Mouse (Mus musculus) monocyte, adult 5-6 weeks (primary cell): ENCODE results near the gene Sall2. TPM values are rescaled to one million over a fixed set of nuclear protein-coding genes. Genes with fewer than 3 reads are reported as not detected.
A peak's percentile ranks its signal among the peaks of the same experiment; 100 is the strongest.
"Not testable (repeated sequence)": the region's sequence is repeated elsewhere in the genome, so short reads cannot be mapped to it uniquely, and the experiment has no call there.

Experiments
- ATAC-seq: fragments of 153-309, 156-312 bp; replicated peaks from 2 replicates; pipeline ENCODE4 v1.8.0; 2017; ENCODE audit warnings: mild to moderate bottlenecking; ENCODE audit not compliant: low TSS enrichment, insufficient number of reproducible peaks, severe bottlenecking, poor library complexity, low FRiP score
- total RNA-seq: library from RNA; stranded (forward); fragments of 200-1000, 200-491, 200-594 nt; gene quantifications from 3 replicates; pipeline ENCODE4 v1.2.3, GENCODE M21; 2017

Sall2 gene
- total RNA-seq, 1 experiment from 2014 or later = 0.48 TPM

DNA sequence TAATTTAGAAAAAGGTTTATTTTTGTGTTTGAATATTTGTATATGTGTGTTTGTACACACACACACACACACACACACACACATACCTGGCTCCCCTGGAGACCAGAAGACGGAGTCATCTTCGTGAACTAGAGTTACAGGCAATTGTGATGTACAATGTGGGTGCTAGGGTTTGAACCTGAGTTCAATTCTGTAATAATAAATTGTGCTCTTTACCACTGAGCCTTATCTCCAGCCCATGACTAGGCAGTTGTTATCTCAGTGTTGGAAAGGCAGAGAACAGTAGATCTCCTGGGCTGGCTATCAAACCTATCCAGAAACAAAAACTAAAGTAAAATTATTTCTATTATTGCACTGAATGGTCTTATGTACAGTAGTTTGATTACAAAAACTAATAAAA lies 22.5 kb downstream of the Sall2 start:
- ATAC-seq = no peak

DNA sequence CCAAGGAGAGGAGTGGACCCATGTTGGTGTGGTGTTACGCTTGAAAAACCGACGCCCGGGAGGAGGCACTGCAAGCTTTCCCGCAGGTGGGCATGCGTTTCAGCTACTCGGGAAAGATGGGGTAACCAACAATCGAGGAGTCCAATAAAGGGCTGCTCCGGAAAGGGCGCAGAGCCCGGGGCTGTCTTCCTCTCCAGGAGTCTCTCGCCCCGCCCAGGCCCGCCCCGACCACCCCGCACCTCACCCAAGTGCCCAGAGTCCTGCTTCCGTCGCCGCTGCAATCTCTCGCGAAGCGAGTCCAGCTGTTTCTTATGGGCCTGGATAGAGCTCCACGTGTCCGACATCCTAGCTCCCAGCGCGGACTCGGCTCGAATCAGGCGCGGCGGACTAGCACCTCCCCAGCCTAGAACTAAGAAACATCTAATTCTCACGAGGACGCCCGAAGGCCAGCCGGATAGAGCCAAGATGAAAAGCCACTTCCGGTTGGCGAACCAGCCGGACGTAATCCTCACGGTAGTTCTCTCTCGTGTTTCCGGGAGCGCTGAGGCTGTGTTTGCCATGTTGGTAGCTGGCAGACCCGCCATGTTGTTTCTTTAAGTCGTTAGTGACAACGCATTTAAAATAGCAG lies 23.8 kb downstream of the Sall2 start, which contains the start of gene Mettl3:
TSS of gene Mettl3 (minus strand) at position 485 of the 628 bp plus-strand sequence.
- peak; percentile 98 for ATAC-seq

DNA sequence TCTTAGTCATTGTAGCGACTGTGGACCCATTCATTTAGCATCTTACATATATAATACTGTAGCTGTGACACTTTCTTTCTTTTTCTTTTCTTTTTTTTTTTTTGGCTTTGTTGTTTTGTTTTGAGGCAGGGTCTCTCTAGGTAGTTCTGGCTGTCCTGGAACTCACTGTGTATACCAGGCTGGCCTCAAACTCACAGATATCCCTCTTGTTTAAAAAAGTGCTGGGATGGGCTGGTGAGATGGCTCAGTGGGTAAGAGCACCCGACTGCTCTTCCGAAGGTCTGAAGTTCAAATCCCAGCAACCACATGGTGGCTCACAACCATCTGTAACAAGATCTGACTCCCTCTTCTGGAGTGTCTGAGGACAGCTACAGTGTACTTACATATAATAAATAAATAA lies 25.0 kb downstream of the Sall2 start:
- ATAC-seq = not testable (repeated sequence)

DNA sequence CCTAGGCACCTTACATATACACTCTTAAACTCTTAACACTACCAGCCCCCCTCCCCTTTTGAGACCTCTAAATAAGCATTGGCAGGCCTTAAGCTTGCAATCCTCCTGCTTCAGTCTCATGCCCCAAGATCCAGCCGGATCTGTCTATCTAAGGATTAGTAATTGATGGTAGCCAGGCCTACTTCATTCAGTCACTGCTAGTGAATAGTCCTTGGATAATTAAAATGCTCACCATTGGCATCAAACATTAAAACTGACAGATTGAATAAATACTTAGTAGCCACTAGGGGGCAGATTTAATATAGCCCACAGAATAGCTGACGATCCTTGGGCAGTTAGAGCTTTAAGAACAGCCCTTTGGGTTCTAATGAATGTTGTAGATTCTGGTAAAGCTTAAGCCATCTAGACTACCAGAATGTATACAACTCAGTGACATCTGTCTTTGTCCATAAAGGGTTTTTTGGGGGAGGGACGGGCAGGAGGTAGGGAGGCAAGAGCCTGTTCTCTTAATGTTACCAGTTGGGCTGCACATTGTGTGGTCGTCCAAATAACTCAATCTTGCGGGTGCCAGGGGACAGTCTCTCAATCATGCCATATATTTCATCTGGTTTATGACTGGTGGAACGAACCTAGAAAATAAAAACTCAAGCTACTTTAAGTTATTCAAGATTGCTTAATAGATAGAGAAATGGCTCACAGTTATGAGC lies 32.9 kb downstream of the Sall2 start:
- 0 out of 2 replicates have a peak, but pooled peaks have one; percentile 58 for ATAC-seq

DNA sequence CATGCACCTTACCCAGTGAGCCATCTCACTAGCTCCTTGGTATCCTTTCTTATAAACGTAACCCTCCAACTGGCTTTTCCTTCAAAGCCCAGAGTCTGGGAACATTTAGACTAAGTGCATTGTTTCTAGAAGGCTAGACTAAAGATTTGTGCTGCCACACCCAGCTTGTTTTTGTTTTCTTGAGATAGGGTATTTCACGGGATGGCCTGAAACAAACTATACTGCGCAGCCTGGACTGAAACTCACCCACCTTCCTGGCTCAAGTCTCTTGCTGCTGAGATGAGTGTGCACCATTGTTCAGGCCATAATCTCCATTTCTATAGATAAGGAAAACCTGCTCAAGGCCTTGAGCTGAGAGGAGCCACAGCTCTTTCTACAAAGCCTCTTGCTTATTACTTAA lies 44.4 kb downstream of the Sall2 start:
- no peak for ATAC-seq

DNA sequence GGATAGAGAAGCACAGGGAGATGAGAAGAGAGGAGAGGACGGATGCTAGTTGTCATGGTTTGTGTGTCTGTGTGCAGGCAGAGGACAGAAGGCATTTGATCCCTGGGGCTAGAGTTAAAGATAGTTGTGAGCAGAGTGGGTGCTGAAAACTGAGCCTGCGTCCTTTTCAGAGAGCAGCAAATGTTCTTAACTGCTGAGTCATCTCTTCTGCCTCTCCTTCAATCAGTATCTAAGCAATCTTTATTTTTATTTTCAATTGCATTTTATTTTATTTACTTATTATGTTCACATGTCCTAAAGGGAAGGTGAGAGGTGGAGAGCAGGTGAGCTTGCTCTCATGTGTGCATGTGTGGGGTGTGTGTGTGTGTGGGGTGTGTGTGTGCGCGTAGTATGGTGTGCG lies 44.9 kb downstream of the Sall2 start:
- no peak for ATAC-seq

DNA sequence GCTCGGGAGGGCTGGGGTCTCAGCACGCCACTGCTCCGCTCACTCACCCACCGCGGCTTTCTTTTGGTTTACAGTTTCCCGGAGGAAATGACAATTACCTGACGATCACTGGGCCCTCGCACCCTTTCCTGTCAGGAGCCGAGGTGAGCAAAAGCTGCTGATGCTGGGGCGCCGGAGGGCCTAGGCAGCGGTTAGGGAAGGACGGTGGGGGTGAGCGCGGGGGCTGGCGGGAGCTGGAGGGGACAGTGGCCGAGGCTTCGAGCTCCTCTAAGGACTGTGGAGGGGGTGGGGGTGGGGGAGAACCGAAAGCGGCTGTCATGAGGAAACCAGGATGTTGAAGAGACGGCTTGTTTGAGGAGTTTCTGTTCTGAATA lies 48.8 kb downstream of the Sall2 start:
- ATAC-seq = no peak

DNA sequence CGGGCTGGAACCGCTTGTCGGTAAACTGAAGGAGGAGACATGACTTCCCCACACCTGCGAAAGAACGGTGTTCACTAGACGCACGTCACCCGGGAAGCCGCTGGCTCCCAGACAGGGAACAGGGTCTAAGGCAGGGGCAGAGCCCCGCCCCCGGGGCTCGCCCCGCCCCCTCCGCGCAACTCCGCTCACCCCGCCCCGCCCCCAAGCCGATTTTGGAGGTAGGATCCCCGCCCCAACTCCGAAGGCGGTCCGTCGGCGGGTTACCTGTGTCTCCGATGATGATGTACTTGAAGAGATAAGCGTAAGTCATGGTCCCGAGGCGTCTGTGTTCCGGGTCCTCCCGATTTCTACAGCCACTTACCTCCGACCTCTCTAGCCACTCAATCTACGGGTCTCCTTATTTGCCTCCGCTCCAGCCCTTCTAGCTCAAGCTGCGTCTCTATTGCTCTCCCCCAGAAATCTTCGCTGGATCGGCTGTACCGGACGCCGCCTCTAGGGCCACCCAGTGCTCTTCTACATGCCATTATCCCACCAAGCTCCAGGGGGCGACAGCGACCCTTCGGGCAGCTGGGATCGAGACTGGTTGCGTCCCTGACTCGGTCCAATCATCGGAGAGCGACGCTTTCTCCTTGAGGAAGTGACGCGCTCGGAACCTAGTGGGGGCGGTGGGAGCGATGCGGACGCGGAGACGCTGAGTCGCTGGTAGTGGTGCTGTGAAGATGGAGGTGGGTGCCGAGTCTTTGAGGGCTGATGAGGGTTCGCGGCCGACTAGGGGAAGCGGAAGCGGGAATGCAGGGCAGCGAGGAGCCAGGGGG lies 49.4 kb downstream of the Sall2 start, which contains the start of the genes Tox4 and Rab2b:
TSS of gene Tox4 (plus strand) at position 215 of the 815 bp plus-strand sequence.
TSS of gene Rab2b (minus strand) at position 614 of the 815 bp plus-strand sequence.
- ATAC-seq = peak; percentile 99

DNA sequence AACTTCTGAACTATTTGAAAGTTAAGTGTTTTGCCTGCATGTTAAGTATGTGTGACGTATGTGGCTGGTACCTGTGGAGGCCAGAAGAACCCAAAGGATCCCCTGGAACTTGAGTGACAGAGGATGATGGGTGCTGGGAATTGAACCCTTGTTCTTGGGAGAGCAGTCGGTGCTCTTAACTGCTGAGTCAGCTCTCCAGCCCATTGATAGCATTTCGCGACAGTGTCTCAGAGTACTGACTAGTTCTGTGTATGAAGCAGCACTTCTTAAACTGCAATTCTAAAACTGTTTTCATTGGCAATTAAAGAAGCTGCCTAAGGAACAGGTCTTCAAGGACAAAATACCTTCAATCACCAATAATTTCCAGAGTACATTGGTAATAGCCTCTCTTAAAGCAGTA lies 51.4 kb downstream of the Sall2 start:
- ATAC-seq = no peak

DNA sequence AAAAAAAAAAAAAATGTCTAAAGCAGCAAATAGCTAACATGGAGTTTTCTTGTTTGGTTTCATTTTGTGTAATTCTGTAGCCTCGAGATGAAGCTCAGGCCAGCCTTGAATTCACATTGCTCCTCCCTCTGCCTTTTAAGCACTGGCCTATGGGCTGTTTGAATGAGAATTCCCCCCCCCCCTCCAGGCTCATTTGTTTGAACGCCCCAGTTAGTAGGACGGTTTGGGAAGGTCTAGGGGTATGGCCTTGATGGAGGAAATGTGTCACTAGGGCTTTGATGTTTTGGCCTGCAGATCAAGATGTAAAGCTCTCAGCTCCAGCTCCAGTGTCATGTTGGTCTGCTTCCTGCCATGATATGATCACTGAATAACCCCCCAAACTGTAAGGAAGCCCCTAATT lies 55.8 kb downstream of the Sall2 start:
- no peak for ATAC-seq

Other genes with a start within 250 kb of the Sall2 start
- 287 to 397 TPM (median 370 TPM) in 3 replicates for gene Hnrnpc, start 224.7 kb downstream of the Sall2 start, total RNA-seq
- gene Rpgrip1, start 218.1 kb downstream of the Sall2 start, total RNA-seq = 10.6 to 12.6 TPM (median 12.3 TPM) in 3 replicates
- 96.8 to 144 TPM (median 108 TPM) in 3 replicates for gene Supt16, start 131.3 kb downstream of the Sall2 start, total RNA-seq
- gene Chd8, start 71.0 kb downstream of the Sall2 start, total RNA-seq = 105 to 153 TPM (median 127 TPM) in 3 replicates
- 56.9 to 65.9 TPM (median 65.4 TPM) in 3 replicates for gene Tox4, start 49.6 kb downstream of the Sall2 start, total RNA-seq
- 5.4 to 14.8 TPM (median 12.5 TPM) in 3 replicates for gene Rab2b, start 49.2 kb downstream of the Sall2 start, total RNA-seq
- gene Mettl3, start 23.6 kb downstream of the Sall2 start, total RNA-seq = 31.5 to 70.4 TPM (median 65.5 TPM) in 3 replicates
- not detected in 3 replicates for gene Olfr1513, start 27.6 kb upstream of the Sall2 start, total RNA-seq
- gene Olfr1512, start 50.4 kb upstream of the Sall2 start, total RNA-seq = not detected in 3 replicates
- not detected in 3 replicates for gene Olfr1511, start 68.6 kb upstream of the Sall2 start, total RNA-seq
- gene Olfr1510, start 85.6 kb upstream of the Sall2 start, total RNA-seq = not detected in 3 replicates
- not detected in 3 replicates for gene Olfr1509, start 114.2 kb upstream of the Sall2 start, total RNA-seq
- not detected in 3 replicates for gene Olfr1508, start 138.7 kb upstream of the Sall2 start, total RNA-seq
- not detected in 3 replicates for gene Olfr1507, start 167.0 kb upstream of the Sall2 start, total RNA-seq